Mouse (Mus musculus): ENCODE data around the gene Chst8. TPM values are rescaled to one million over a fixed set of nuclear protein-coding genes. Genes with fewer than 3 reads are reported as not detected.

The Chst8 gene
- polyA plus RNA-seq, 1 experiment from 2014 or later = 9.7 TPM

DNA sequence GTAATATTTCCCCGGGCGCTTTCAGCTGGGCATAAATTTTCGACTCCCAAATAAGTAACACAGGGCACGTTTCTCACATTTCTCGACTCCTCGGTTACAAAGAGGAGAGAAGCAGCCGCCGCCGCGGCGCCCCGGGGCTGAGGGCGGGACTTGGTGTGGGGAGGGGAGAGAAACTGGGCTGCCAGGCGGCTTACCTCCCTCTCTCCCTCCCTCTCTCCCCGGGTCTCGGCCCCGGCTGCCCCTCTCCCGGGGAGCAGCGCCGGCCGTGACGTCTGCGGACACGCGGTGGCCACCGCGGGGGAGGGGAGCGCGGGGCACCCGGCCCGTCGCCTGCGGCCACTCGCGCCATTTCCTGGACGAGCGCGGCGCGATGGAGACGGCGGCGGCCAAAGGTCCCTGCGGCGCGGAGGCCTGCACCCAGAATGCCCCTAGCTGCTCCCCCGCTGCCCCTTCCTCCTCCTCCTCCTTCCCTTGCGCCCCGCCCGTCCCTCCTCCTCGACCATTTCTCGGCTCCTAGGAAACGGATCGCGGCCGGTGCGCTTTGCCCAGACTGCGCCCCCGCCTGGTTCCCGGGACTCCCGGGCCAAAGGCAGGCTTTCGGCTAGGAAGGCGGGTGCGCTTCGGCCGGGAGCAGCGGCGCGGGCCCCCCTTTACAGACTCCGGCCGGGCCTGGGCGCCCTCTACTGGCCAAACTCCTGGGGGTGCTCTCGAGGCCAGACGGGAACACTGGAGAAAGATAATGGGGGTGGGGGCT is 157.2 kb downstream of the Chst8 start:
- Histone ChIP-seq H3K36me3 (ENCODE audit: poor library complexity, severe bottlenecking) (0 out of 2 replicates have a peak, but pooled peaks cover 3% of the 10 kb centered on the region), H3K27me3 (no peaks in the 10 kb centered on the region), H3K9ac (peak overlapping the region; percentile 97), H3K4me3 (peak overlapping the region; percentile 84), H3K27ac (peak overlapping the region; percentile 99), H3K4me1 (peaks cover 34% of the 10 kb centered on the region), H3K9me3 (replicated peaks) (no peaks in the 10 kb centered on the region), H3K4me2 (peak overlapping the region; percentile 95)
- ATAC-seq = peak; percentile 79
- WGBS = under 1% methylated on average over 38 of the region's 74 CpGs

DNA sequence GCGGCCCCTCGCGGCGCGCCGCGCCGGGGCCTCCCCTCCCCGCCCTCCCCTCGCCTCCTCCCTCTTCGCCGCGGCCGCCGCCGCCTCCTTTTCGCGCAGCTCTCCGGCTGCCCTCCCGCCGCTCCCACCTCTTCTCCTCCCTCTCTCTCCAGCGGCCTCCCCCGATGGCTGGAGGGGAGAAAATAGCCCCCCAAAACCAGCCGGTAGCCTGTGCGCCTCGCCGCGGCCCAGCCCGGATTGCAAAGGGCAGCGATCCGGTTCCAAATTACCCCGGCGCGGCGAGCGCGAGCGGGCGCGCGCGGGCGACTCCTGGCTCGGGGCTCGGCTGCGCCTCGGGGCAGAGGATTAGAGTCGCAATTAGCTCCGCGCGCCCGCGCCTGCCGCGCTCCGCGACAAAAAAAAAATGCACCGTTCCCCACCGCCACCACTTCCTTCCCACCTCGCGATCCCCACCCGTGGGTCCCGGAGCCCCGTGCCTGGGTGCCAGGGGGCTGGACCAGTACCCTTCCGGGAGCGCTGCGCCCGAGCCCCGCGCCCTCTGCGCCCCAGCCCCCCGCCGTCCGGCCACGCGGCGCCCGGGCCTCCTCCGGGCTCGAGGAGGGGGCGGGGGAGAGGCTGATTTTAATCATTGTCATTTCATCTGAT is 157.9 kb downstream of the Chst8 start:
- ATAC-seq = peak; percentile 50
- Histone ChIP-seq H3K9me3 (replicated peaks) (no peaks in the 10 kb centered on the region), H3K27me3 (no peaks in the 10 kb centered on the region), H3K4me3 (peak overlapping the region; percentile 84), H3K36me3 (ENCODE audit: poor library complexity, severe bottlenecking) (peaks cover 8% of the 10 kb centered on the region), H3K4me1 (peaks cover 36% of the 10 kb centered on the region), H3K9ac (peak overlapping the region; percentile 97), H3K27ac (peak overlapping the region; percentile 99), H3K4me2 (peak overlapping the region; percentile 95)
- under 1% methylated on average over 53 of the region's 81 CpGs for WGBS

DNA sequence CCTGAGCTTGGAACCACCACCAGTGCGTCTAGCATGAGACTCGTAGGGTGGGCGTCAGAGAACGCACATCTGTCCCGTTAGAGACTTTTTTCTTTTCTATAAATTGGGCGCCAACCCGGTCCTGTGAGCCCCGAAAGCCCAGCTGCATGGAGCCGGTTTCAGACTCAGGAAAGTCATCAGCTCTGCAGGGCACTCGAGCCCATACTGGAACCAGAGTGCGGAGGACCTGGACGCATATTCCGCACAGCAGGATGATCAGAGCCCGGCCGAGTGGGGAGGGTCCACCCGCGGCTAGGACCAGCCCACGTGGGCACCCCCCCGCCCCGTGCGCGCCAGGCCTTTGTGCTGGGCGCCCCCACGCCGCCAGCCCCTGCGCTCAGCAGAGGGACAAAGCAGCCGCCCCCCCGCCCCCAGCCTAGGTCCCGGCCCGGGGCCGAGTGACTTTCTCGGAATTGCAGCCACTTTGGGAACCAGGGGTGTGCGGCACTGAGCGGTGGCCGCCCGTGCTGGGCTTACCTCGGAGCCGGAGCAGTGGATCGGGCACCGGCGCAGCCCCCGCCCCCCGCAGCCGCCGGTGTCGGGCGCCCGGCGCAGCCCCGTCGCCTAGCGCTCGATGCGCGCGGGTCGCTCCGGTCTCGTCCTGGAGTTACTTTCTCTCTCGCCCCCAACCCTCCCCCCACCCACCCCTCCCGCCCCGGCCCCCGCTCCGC is 158.6 kb downstream of the Chst8 start:
- Histone ChIP-seq H3K9me3 (replicated peaks) (no peaks in the 10 kb centered on the region), H3K9ac (peak overlapping the region; percentile 97), H3K36me3 (ENCODE audit: poor library complexity, severe bottlenecking) (peaks cover 15% of the 10 kb centered on the region), H3K4me1 (peaks cover 36% of the 10 kb centered on the region), H3K4me2 (peak overlapping the region; percentile 95), H3K27ac (peak overlapping the region; percentile 99), H3K27me3 (no peaks in the 10 kb centered on the region), H3K4me3 (peak overlapping the region; percentile 84)
- 1% methylated on average over 56 of the region's 64 CpGs for WGBS
- peak; percentile 41 for ATAC-seq

DNA sequence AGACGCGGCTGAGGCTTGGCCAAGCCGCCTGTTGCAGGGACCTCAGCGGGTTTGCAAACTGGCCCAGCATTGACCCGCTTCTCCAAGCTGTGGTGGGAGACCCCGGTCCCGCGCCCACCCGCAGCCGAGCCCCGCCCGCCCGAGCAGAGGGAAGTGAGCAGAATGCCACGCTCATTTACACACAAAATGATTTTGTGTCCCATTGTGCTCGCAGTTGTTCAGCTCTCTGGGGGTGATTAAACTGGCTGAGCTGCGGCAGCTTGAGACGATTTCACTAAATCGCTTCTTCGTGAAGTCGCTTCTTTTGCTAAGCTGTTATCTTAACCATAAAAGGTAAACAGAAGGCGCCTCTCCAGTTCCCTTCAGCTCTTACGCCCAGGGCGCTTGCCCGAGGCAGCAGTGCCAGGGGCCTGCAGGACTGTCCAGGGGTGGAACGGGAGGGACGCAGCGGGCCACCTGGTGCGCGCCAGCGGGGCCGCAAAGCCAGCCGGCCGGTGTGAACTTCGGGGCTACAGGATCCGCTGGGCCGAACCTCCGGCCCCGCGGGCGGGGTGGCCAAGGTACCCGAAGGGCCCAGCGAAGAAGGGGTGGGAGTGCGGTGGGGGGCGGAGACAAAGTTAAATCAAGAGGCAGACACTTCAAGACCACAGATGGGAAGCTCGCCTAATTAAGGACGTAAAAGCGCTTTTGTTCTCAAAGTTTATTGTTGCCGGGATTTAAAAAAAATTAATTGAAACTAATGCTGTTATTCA is 159.6 kb downstream of the Chst8 start:
- Histone ChIP-seq H3K9me3 (replicated peaks) (no peaks in the 10 kb centered on the region), H3K27me3 (no peaks in the 10 kb centered on the region), H3K4me3 (peak overlapping the region; percentile 84), H3K4me1 (peaks cover 36% of the 10 kb centered on the region), H3K36me3 (ENCODE audit: poor library complexity, severe bottlenecking) (peaks cover 25% of the 10 kb centered on the region), H3K4me2 (peak overlapping the region; percentile 95), H3K9ac (peak overlapping the region; percentile 97), H3K27ac (peak overlapping the region; percentile 99)
- under 1% methylated on average over 48 of the region's 48 CpGs for whole genome bisulfite sequencing
- no peak for ATAC-seq

DNA sequence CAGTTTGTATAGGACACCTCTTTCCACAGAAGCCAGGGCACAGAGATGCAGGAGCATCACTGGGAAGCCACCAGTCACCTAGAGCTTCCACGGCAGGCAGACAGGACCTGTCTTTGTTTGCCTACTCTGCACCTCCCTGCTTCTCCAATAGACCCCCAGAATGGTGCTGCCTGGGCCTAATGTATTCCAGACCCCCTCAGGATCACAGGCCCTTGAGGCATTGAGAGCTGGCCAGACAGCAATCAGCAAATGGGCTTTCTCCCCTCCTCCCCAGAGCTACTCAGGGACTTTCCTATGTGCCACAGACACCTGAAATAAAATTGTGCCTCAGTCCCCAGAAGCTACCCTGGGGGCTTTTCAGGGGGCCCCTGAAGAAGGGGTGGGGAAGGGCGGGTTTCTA is 161.1 kb downstream of the Chst8 start:
- Histone ChIP-seq H3K4me3 (peak overlapping the region; percentile 84), H3K9me3 (replicated peaks) (no peaks in the 10 kb centered on the region), H3K27me3 (no peaks in the 10 kb centered on the region), H3K27ac (peak overlapping the region; percentile 59), H3K36me3 (ENCODE audit: poor library complexity, severe bottlenecking) (peaks cover 40% of the 10 kb centered on the region), H3K9ac (peak overlapping the region; percentile 97), H3K4me2 (peak overlapping the region; percentile 95), H3K4me1 (peaks cover 47% of the 10 kb centered on the region)
- WGBS = 25% methylated on average over 2 of the region's 2 CpGs
- ATAC-seq = no peak

DNA sequence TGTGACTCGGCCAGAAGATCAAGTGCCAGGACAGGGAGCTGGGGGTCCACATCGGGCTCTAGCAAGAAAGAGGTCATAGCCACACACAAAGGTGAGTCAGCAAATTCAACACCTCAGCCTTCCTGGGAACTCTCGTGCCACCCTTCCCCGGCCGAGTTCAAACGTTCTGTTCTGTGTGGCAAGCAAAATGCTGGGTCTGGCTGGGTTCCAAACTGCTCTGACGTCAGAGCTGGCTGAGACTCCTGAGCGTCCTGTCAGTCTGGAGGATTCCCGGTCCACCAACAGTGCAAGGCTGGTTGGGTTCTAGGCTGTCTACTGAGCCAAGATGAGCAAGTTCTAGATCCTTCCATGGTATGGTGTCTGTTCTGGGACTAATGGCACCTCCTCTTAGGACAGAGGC is 165.5 kb downstream of the Chst8 start:
- Histone ChIP-seq H3K27ac (no peak overlapping the region), H3K4me2 (no peak overlapping the region), H3K36me3 (ENCODE audit: poor library complexity, severe bottlenecking) (peaks cover 83% of the 10 kb centered on the region), H3K4me1 (peaks cover 32% of the 10 kb centered on the region), H3K9me3 (replicated peaks) (no peaks in the 10 kb centered on the region), H3K9ac (no peak overlapping the region), H3K4me3 (no peak overlapping the region), H3K27me3 (no peaks in the 10 kb centered on the region)
- no peak for ATAC-seq
- WGBS = 60% methylated on average over 9 of the region's 9 CpGs

DNA sequence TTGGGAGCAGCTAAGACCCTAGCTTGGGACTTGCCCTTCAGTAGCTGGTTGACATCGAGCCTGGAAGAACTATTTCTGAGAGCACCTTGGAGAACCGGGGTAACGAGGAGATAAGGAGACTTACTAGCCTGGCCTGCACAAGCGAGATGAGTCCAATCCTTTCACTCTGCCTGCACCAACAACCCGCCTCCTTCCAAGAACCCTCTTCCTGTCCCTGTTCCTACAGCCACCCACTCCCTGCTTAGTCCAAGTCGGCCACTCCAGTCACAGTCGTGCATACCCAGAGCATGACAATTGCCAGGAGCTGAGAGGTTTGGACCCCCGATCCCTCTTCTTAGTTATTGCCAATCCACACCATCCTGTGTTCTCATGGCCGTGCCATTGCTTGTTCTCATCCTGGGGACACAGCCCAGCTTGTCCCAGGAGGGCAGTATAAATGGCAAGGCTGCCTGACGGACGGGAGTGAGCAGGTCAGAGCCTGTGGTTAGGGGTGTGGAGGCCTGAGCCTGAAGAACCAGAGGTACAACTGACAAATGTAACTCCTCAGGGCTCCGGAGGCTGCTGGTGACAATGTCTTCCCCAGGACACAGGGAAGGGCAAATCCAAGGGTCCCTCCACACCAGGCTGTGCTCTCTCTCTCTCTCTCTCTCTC is 166.2 kb downstream of the Chst8 start:
- 87% methylated on average over 12 of the region's 12 CpGs for WGBS
- no peak overlapping the region for H3K4me3 ChIP-seq
- no peak overlapping the region for H3K27ac ChIP-seq
- no peaks in the 10 kb centered on the region for H3K27me3 ChIP-seq
- no peaks in the 10 kb centered on the region for H3K9me3 ChIP-seq (replicated peaks)
- no peak overlapping the region for H3K4me2 ChIP-seq
- peaks cover 24% of the 10 kb centered on the region for H3K4me1 ChIP-seq
- H3K9ac ChIP-seq = 0 out of 2 replicates have a peak overlapping the region, but pooled peaks have one; percentile 16
- no peak for ATAC-seq
- H3K36me3 ChIP-seq (ENCODE audit: poor library complexity, severe bottlenecking) = peaks cover 91% of the 10 kb centered on the region

DNA sequence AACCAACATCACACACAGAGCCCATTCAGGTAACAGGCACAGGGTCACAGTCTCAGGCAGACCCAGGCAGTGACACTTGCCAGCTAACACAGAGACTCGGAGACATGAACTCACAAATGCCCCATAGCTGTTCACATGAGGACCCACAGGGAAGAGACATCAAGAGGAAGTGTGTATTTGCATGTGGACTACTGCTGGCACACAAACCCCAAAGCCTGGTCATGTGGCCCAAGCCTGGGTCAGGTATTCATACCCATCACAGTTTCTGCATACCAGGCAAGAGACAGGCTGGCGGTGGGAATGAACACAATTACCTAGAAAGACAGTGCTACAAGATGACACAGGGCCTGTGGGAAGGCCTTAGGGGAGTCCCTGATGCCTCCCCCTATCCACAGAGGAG is 166.9 kb downstream of the Chst8 start:
- Histone ChIP-seq H3K4me3 (no peak overlapping the region), H3K4me1 (peaks cover 18% of the 10 kb centered on the region), H3K9me3 (replicated peaks) (no peaks in the 10 kb centered on the region), H3K36me3 (ENCODE audit: poor library complexity, severe bottlenecking) (peaks cover 97% of the 10 kb centered on the region), H3K27ac (no peak overlapping the region), H3K9ac (0 out of 2 replicates have a peak overlapping the region, but pooled peaks have one; percentile 16), H3K27me3 (no peaks in the 10 kb centered on the region), H3K4me2 (no peak overlapping the region)
- ATAC-seq = no peak
- WGBS = 95% methylated on average over 2 of the region's 2 CpGs

DNA sequence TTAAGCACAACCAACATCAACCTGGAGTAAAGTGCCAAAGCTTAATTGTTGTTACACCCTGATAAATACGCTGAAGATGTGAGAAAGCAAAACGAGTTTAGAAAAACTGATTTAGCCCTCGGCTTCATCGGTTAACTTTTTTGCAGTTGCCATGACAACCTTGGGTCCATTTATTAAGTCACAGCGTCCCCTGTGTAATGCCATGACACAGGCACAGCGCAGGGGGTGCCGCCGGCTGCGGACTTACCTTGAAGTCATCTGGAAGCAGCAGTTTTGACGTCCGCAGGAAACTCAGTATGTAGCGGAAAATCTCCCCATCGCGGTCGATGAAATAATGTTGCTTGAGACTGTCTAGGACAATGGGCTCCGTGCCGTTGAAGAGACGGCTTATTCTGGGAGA is 167.9 kb downstream of the Chst8 start:
- Histone ChIP-seq H3K27ac (no peak overlapping the region), H3K4me1 (peaks cover 13% of the 10 kb centered on the region), H3K4me3 (no peak overlapping the region), H3K4me2 (no peak overlapping the region), H3K9ac (no peak overlapping the region), H3K9me3 (replicated peaks) (no peaks in the 10 kb centered on the region), H3K36me3 (ENCODE audit: poor library complexity, severe bottlenecking) (peaks cover 100% of the 10 kb centered on the region), H3K27me3 (no peaks in the 10 kb centered on the region)
- WGBS = 76% methylated on average over 18 of the region's 18 CpGs
- ATAC-seq = no peak

DNA sequence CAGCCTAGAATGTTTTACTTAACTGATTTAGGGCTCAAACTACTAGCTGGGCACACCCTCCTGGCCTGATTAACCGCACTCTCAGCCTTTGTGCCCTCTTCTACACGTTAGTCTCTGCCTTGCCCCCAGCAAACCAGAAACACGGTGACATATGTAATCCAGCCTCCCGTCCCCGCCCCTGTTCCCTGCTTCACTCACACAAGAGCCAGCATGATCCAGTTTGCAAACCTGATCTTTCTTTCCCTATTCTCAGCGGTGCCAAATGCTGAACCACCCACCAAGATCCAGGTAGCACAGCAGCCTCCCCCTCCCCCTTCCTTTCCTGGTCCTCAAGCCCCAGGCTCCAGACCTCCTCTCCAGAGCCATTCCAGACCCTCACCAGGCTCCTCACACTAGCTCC is 169.2 kb downstream of the Chst8 start:
- 75% methylated on average over 6 of the region's 6 CpGs for WGBS
- H3K36me3 ChIP-seq (ENCODE audit: poor library complexity, severe bottlenecking) = peaks cover 100% of the 10 kb centered on the region
- no peaks in the 10 kb centered on the region for H3K27me3 ChIP-seq
- H3K27ac ChIP-seq = no peak overlapping the region
- H3K4me3 ChIP-seq = no peak overlapping the region
- peaks cover 13% of the 10 kb centered on the region for H3K4me1 ChIP-seq
- no peaks in the 10 kb centered on the region for H3K9me3 ChIP-seq (replicated peaks)
- no peak for ATAC-seq
- H3K9ac ChIP-seq = no peak overlapping the region
- H3K4me2 ChIP-seq = no peak overlapping the region

DNA sequence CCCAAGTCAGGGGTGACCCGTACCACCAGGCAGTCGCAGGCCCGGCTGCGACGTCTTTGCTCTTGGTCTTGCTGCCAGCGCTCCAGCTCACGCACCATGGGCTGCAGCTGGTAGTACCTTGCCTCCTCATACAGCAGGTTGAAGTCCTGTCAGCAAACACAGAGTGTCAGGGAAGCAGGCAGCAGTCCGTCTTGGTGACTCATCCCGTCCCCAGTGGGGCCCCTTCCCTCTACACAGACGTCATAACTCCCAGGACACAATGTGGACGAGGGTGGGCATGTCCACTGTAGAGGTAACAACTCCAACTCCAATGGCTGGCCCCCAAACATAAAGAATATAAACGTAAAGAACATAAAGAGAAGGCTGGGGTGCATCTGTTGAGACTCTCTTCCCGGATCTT is 170.5 kb downstream of the Chst8 start:
- H3K9me3 ChIP-seq (replicated peaks) = no peaks in the 10 kb centered on the region
- peaks cover 3% of the 10 kb centered on the region for H3K4me1 ChIP-seq
- 91% methylated on average over 13 of the region's 13 CpGs for WGBS
- peaks cover 86% of the 10 kb centered on the region for H3K36me3 ChIP-seq (ENCODE audit: poor library complexity, severe bottlenecking)
- H3K27ac ChIP-seq = no peak overlapping the region
- H3K27me3 ChIP-seq = no peaks in the 10 kb centered on the region
- no peak overlapping the region for H3K4me3 ChIP-seq
- no peak overlapping the region for H3K9ac ChIP-seq
- no peak overlapping the region for H3K4me2 ChIP-seq
- no peak for ATAC-seq
